Mouse (Mus musculus) heart, postnatal 0 days (tissue): ENCODE data around the gene Agxt2.

Experiments
- CTCF ChIP-seq: IDR thresholded peaks from 2 replicates; pipeline ENCODE4 v1.5.1; 2016; ENCODE audit warnings: antibody characterized with exemption, control low read depth, low read depth
- EP300 ChIP-seq: IDR thresholded peaks from 2 replicates; pipeline ENCODE4 v1.6.1; 2016; ENCODE audit warnings: antibody characterized with exemption, low read depth

DNA sequence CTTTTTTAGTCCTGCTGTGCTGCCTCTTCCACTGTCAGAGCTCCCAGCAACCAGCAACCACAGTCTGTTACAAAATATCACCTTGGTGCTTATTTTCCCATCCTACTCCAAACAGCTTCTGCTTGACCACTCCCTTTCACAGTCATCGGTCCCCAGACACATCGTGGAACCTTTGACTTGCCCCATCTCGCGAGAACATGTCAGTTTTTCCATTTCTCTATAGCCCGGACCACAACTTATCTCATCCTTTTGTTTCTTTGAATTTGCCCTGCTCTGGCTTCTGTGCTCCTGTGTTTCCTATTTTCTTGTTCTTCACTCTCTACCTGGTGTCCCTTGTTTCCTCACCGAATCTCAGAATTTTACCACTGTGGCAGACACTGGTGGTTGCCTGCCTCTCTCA, 67.8 kb downstream of the Agxt2 start:
- no peak for TF ChIP-seq EP300
- TF ChIP-seq CTCF, result no peak
